Mouse (Mus musculus) liver, postnatal 0 days (tissue): ENCODE results near the gene Arhgap25. TPM values are rescaled to one million over a fixed set of nuclear protein-coding genes. Genes with fewer than 3 reads are reported as not detected.

Source experiments
- ATAC-seq: fragments of 200-750 bp; cut with Nextera tagmentation; 2 replicates; pipeline ENCODE4 v1.8.0; 2017; ENCODE audit warnings: mild to moderate bottlenecking, moderate library complexity
- DNase-seq: peaks from one replicate; pipeline ENCODE4 v3.0.0-alpha.2; 2016
- H3K27ac ChIP-seq: fragments of 300-500 bp; sonication (generic); 2 replicates; pipeline ENCODE4 v1.5.1; 2014; ENCODE audit warnings: antibody characterized with exemption, moderate library complexity, mild to moderate bottlenecking, low read depth
- H3K27me3 ChIP-seq: fragments of 300-500 bp; sonication (generic); 2 replicates; pipeline ENCODE4 v1.6.1; 2014; ENCODE audit warnings: low read length, control low read depth, mixed read lengths; ENCODE audit not compliant: insufficient read depth
- H3K36me3 ChIP-seq: fragments of 300-500 bp; sonication (generic); replicated peaks from 2 replicates; pipeline ENCODE4 v1.6.1; 2014; ENCODE audit warnings: mild to moderate bottlenecking, control low read depth, low read length, moderate library complexity, mixed read lengths; ENCODE audit not compliant: insufficient read depth
- H3K4me1 ChIP-seq: fragments of 300-500 bp; sonication (generic); 2 replicates; pipeline ENCODE4 v1.6.1; 2014; ENCODE audit warnings: antibody characterized with exemption, mild to moderate bottlenecking, control low read depth; ENCODE audit not compliant: insufficient read depth
- H3K4me2 ChIP-seq: fragments of 300-500 bp; sonication (generic); 2 replicates; pipeline ENCODE4 v1.6.1; 2014; ENCODE audit warnings: low read depth, mild to moderate bottlenecking, low read length, moderate library complexity, mixed read lengths
- H3K4me3 ChIP-seq: fragments of 300-500 bp; sonication (generic); 2 replicates; pipeline ENCODE4 v1.5.1; 2014; ENCODE audit warnings: low read depth, low read length
- H3K9ac ChIP-seq: fragments of 300-500 bp; sonication (generic); replicated peaks from 2 replicates; pipeline ENCODE4 v1.6.1; 2014; ENCODE audit warnings: mild to moderate bottlenecking, moderate library complexity
- H3K9me3 ChIP-seq: fragments of 300-500 bp; sonication (generic); 2 replicates; pipeline ENCODE4 v1.6.1; 2016; ENCODE audit warnings: mild to moderate bottlenecking, control low read depth, low read length, mixed read lengths
- CTCF ChIP-seq: sonication (generic); IDR thresholded peaks from 2 replicates; pipeline ENCODE4 v1.5.1; 2016; ENCODE audit warnings: antibody characterized with exemption, low read depth
- EP300 ChIP-seq: IDR thresholded peaks from 2 replicates; pipeline ENCODE4 v1.6.1; 2016; ENCODE audit warnings: antibody characterized with exemption, low read depth, mild to moderate bottlenecking
- WGBS: fragments of 180-500 bp; shearing (Covaris S2); extraction: QIAGEN DNeasy Blood & Tissue Kit; methylation state at CpG from one replicate; pipeline ENCODE4 v1.1.7; 2014; ENCODE audit not compliant: insufficient replicate concordance; 5-methylcytosine and 5-hydroxymethylcytosine counted together
- polyA plus RNA-seq: library from polyadenylated mRNA; unstranded; fragments of >200 nt; fragmentation: Nextera tagmentation; extraction: Ambion mirVana; gene quantifications from 2 replicates; pipeline ENCODE4 v1.2.1, GENCODE M21; 2015

Arhgap25 gene
- polyA plus RNA-seq, 1 experiment from 2014 or later, result 6.0 TPM

DNA sequence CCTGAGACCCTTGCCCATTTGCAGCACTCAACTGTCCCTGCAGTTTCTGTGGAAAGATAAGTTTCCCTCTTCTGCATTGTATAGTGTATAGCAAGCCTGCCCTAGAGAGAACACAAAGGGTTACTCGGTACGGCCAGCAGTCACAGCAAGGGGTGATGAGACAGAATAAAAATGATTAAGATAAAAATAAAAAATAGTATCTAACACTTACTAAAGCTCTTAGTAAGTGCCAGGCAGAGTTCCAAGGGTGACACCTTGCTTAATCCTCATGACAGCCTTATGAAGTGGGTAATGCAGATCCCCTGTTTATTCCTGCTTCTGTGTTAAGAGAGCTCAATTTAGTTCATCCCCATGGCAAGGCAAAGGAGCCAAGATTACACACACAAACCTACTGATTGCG lies 83.5 kb downstream of the Arhgap25 start:
- Histone ChIP-seq H3K4me2 (no peak overlapping the region), H3K27me3 (0 out of 2 replicates have a peak, but pooled peaks cover 2% of the 10 kb centered on the region), H3K4me3 (no peak overlapping the region), H3K9me3 (no peaks in the 10 kb centered on the region), H3K9ac (no peak overlapping the region), H3K36me3 (no peaks in the 10 kb centered on the region), H3K27ac (no peak overlapping the region), H3K4me1 (no peaks in the 10 kb centered on the region)
- TF ChIP-seq CTCF, result no peak
- TF ChIP-seq EP300, result no peak
- no peak for DNase-seq
- WGBS, result 87% methylated on average over 3 of the region's 3 CpGs
- no peak for ATAC-seq

DNA sequence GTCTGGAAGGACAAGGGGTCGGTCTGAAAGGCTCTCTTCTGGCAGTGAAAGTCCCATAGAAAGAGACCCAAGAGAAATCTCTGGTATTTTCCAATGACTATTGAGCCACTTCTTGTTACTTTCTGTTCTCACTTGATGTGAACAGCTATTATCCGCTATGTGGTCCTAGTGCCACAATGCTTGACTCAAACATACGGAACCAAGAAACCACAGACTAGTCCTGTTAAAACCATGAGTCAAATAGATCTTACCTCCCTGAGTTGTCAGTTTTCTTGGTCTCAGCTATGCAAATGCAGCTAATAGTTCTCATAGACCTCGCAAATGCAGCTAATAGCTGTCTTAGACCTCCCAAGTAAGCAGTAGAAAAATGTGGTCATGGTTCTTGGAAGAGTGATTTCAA lies 85.8 kb downstream of the Arhgap25 start:
- no peak for TF ChIP-seq CTCF
- TF ChIP-seq EP300, result no peak
- H3K4me3 ChIP-seq, result no peak overlapping the region
- 0 out of 2 replicates have a peak, but pooled peaks cover 2% of the 10 kb centered on the region for H3K27me3 ChIP-seq
- H3K9ac ChIP-seq, result no peak overlapping the region
- H3K4me2 ChIP-seq, result no peak overlapping the region
- 64% methylated on average over 4 of the region's 4 CpGs for WGBS
- H3K4me1 ChIP-seq, result no peaks in the 10 kb centered on the region
- ATAC-seq (no peak), DNase-seq (no peak)
- no peaks in the 10 kb centered on the region for H3K9me3 ChIP-seq
- H3K27ac ChIP-seq, result no peak overlapping the region
- H3K36me3 ChIP-seq, result no peaks in the 10 kb centered on the region

DNA sequence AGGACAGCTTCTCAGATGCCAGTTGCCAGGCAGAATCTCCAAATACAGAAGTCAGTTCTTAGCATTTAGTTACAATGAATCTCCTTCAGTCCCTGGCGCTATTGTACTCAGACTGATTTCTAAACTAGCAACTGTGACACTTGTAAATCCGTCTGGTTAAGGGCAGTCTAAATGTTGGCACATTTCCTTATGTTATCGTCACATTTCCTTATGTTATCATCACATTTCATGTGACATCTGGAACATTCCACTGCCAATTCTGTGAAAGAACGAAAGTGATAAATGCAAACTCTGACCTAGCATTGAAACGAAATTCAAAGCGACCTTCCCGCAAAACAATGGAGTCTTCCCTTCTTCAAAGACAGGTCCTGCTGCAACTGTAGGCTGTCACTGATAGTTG lies 87.8 kb downstream of the Arhgap25 start:
- Histone ChIP-seq H3K9me3 (no peaks in the 10 kb centered on the region), H3K4me3 (no peak overlapping the region), H3K27ac (no peak overlapping the region), H3K4me2 (no peak overlapping the region), H3K9ac (no peak overlapping the region), H3K4me1 (no peaks in the 10 kb centered on the region), H3K27me3 (0 out of 2 replicates have a peak, but pooled peaks cover 2% of the 10 kb centered on the region), H3K36me3 (no peaks in the 10 kb centered on the region)
- WGBS, result 65% methylated on average over 7 of the region's 7 CpGs
- no peak for ATAC-seq
- no peak for TF ChIP-seq EP300
- TF ChIP-seq CTCF, result no peak
- DNase-seq, result no peak

DNA sequence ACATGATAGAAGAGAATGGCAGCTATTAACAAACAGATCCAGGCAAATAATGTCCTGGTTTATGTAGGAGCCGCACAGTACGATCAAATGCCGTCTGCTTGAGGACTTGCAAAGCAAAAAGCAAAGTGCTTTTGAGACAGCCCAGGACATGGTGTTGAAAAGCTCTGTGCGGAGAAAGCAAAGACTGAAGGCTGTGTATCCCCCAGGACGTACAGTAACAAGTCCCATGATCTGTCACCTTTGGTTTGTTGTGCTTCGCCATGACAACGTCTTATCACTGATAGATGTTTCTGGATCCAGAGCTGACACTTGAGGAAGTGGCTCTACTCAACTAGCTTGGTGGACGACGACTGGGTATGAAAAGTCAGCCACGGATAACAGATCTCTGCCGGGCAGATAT lies 89.8 kb downstream of the Arhgap25 start:
- Histone ChIP-seq H3K27me3 (no peaks in the 10 kb centered on the region), H3K4me3 (no peak overlapping the region), H3K4me2 (no peak overlapping the region), H3K27ac (no peak overlapping the region), H3K9ac (no peak overlapping the region), H3K36me3 (no peaks in the 10 kb centered on the region), H3K4me1 (no peaks in the 10 kb centered on the region), H3K9me3 (no peaks in the 10 kb centered on the region)
- WGBS, result 66% methylated on average over 11 of the region's 11 CpGs
- DNase-seq (no peak), ATAC-seq (no peak)
- TF ChIP-seq EP300, result no peak
- no peak for TF ChIP-seq CTCF

DNA sequence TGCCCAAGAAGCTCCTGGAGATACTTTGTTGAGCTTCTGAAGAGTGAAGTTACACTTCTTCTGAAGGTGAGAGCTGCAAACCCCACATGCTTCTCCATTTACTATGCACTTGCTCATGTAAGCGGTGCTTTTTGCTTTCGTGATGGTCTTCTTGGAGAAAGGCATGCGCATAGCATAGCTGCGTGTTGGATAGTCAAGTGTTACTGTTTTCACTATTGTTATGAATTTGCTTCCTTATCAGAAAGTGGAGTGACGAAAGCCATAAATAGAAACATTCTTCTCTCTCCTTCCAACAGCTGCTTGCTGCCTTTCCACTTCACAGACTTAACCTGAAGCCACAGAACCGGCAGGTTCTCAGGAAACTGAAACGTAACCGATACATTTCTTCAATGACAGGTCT lies 96.3 kb downstream of the Arhgap25 start:
- Histone ChIP-seq H3K4me2 (no peak overlapping the region), H3K9me3 (no peaks in the 10 kb centered on the region), H3K4me3 (no peak overlapping the region), H3K27ac (no peak overlapping the region), H3K9ac (no peak overlapping the region), H3K27me3 (no peaks in the 10 kb centered on the region), H3K4me1 (no peaks in the 10 kb centered on the region), H3K36me3 (no peaks in the 10 kb centered on the region)
- DNase-seq (no peak), ATAC-seq (no peak)
- TF ChIP-seq EP300 (no peak), CTCF (no peak)
- whole genome bisulfite sequencing, result 64% methylated on average over 8 of the region's 8 CpGs

DNA sequence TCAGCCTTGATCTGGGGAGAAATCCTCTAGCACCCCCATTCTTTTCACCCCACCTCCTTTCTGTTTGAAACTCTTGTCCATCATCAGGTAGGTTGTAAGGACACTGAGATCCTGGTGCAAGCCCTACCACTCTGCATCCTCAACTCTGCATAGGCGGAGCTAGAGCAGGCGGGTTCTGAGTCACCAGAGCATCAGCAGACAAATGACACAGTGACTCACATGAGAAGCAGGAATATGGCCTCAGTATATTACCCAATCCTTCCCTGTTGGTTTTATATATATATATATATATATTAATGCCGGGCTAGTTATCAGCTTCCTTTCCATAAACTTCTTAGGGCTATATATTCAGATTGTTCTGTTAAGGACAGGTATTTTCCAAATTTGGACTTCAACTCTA lies 97.3 kb downstream of the Arhgap25 start:
- ATAC-seq (no peak), DNase-seq (no peak)
- Histone ChIP-seq H3K27me3 (no peaks in the 10 kb centered on the region), H3K4me3 (no peak overlapping the region), H3K9ac (no peak overlapping the region), H3K4me1 (no peaks in the 10 kb centered on the region), H3K36me3 (no peaks in the 10 kb centered on the region), H3K4me2 (no peak overlapping the region), H3K9me3 (no peaks in the 10 kb centered on the region), H3K27ac (no peak overlapping the region)
- TF ChIP-seq CTCF, result no peak
- no peak for TF ChIP-seq EP300
- WGBS, result 88% methylated on average over 3 of the region's 3 CpGs

DNA sequence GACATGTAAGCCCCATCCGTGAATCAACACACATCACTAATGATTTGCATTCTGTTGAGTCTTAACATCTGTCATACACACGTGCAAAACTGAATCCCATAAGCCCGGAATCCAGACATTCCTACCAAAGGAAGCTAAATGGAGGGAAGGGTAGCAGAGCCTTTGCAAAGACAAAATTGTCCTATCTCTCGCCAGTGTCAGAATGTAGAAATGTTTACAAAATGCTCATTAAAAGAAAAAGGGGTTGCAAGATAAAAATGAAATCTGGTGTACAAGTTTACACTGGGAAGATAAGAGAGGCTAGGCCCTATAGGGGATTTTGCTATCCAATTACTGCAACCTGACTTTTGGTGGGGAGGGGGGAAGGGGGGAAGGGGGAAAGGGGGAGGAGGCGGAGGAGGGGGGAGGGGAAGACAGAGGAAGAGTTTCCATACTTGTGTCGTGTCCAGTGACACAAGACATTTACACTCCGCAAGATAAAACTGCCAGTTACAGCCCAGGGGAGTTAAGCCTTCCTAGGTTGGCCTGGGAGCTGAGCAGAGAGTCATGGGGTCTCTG lies 104.5 kb downstream of the Arhgap25 start, which contains the start of gene Bmp10:
TSS of gene Bmp10 (plus strand) at position 508 of the 558 bp plus-strand sequence.
- TF ChIP-seq CTCF, result no peak
- TF ChIP-seq EP300, result no peak
- H3K27me3 ChIP-seq, result no peaks in the 10 kb centered on the region
- DNase-seq (no peak), ATAC-seq (no peak)
- no peak within 1 kb of the TSS for H3K4me2 ChIP-seq
- no peak within 1 kb of the TSS for H3K9ac ChIP-seq
- no peaks in the 10 kb centered on the region for H3K9me3 ChIP-seq
- no peak within 1 kb of the TSS for H3K4me3 ChIP-seq
- H3K36me3 ChIP-seq, result no peaks in the 10 kb centered on the region
- H3K27ac ChIP-seq, result peak within 1 kb of the TSS; percentile 52; the same call in 1 of the 2 replicates
- WGBS, result 63% methylated on average over 7 of the region's 7 CpGs
- no peaks in the 10 kb centered on the region for H3K4me1 ChIP-seq
